Mouse (Mus musculus): ENCODE results near the gene 1810062G17Rik. TPM values are rescaled to one million over a fixed set of nuclear protein-coding genes. Genes with fewer than 3 reads are reported as not detected.

1810062G17Rik gene
- polyA plus RNA-seq, 1 experiment, result 0.46 TPM

DNA sequence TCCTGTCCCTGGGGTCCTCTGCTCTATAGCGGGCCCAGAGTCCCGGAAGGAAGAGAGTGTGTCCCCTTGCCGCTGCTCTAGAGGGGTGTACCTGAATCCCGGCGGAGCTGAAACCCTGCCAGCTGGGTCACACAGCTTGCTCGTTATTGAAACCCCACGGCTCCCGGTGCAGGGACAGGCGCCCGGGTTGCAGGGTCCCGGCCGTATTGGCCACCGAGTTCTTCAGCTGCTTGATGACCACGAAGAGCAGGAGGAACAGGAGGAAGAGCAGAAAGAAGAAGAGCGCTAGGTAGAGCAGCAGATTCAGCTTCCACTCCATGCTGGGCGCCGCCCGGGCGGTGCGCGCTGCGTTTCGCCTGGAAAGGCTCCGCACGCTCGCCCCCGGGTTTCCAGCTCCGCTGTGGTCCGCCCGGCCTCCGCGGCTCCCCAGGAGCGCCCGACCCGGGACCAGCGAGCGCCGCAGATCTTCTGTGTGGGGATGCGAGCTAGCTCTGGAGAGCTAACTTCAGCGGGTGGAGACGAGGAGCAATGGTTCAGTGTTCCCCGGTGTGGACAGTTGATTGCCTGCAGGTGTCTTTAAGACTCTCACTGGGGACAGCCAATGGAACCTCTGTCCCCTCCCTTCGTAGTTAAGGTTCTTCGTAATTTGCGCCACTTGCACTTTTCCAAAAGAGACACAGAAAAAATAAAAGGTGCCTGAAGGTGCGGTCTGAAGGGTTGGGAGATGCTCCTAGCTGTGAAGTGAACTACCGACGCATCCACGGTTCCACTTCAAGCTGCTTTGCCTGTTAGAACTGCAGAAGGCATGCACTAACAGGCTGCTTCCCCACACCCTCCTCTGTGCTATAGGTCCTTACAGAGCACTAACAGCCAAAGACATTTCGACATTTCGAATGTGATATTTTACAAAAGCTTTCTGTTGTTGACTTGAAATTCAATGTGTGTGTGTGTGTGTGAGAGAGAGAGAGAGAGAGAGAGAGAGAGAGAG, 45.6 kb downstream of the 1810062G17Rik start, which contains the start of gene Gm11549:
TSS of gene Gm11549 (minus strand) at position 741 of the 988 bp plus-strand sequence.
- H3K27me3 ChIP-seq (ENCODE audit: control insufficient read depth, insufficient read depth, insufficient read length), result peaks cover 16% of the 10 kb centered on the region

DNA sequence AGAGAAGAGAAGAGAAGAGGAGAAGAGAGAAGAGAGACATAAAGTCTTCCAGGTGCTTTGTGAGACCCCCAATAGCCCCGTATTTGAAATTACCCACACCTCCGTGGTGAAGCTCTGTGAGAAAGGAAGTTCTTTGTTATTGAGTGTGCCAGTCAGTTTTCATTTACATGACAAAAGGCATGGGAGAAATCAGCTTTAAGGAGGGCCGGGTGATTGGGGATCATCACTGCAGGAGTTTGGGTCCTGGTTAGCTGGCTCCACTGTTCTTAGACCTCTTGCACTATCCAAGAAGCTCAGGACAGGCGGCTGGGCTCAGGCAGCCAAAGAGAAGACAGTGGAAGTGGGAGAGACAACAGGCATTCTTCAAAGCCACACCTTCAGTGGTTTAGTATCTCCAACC, 46.4 kb downstream of the 1810062G17Rik start:
- Histone ChIP-seq H3K79me2 (ENCODE audit: control insufficient read depth, insufficient read depth) (no peaks in the 10 kb centered on the region), H3K4me3 (no peak overlapping the region), H3ac (ENCODE audit: control insufficient read depth, insufficient read length) (no peak overlapping the region), H3K4me2 (ENCODE audit: low read depth) (no peak overlapping the region), H3K27me3 (ENCODE audit: control insufficient read depth, insufficient read depth, insufficient read length) (peaks cover 16% of the 10 kb centered on the region), H3K36me3 (ENCODE audit: control insufficient read depth, insufficient read depth) (no peaks in the 10 kb centered on the region)
- TF ChIP-seq SRF (IDR thresholded peaks at IDR 0.05; ENCODE audit: control insufficient read depth, insufficient read length, low read depth) (no peak), MAX (IDR thresholded peaks at IDR 0.05; ENCODE audit: low read depth) (no peak), MYOD1 (IDR thresholded peaks at IDR 0.05; ENCODE audit: control insufficient read depth in 1 of 3, insufficient read length in 2 of 3, low read depth in 2 of 3) (no peak), TCF12 (IDR thresholded peaks at IDR 0.05; ENCODE audit: insufficient read depth, poor library complexity, severe bottlenecking) (no peak), E2F4 (IDR thresholded peaks at IDR 0.05; ENCODE audit: insufficient read depth) (no peak), POLR2A (IDR thresholded peaks at IDR 0.05; ENCODE audit: insufficient read length, low read depth) (no peak), POLR2AphosphoS2 (IDR thresholded peaks at IDR 0.05; ENCODE audit: insufficient read length, low read depth) (no peak)

More for the DNA sequence above, 45.6 kb downstream of the 1810062G17Rik start, which contains the start of gene Gm11549:
- no peak within 1 kb of the TSS for H3K4me2 ChIP-seq (ENCODE audit: low read depth)
- TF ChIP-seq SRF (IDR thresholded peaks at IDR 0.05; ENCODE audit: control insufficient read depth, insufficient read length, low read depth) (no peak), POLR2AphosphoS2 (IDR thresholded peaks at IDR 0.05; ENCODE audit: insufficient read length, low read depth) (no peak), TCF12 (IDR thresholded peaks at IDR 0.05; ENCODE audit: insufficient read depth, poor library complexity, severe bottlenecking) (no peak), MYOD1 (IDR thresholded peaks at IDR 0.05; ENCODE audit: control insufficient read depth in 1 of 3, insufficient read length in 2 of 3, low read depth in 2 of 3) (no peak), MYOG (IDR thresholded peaks at IDR 0.05; ENCODE audit: control insufficient read depth in 1 of 3, insufficient read depth in 1 of 3, insufficient read length in 2 of 3, low read depth in 2 of 3) (no peak), CEBPB (IDR thresholded peaks at IDR 0.05; ENCODE audit: insufficient read depth, poor library complexity, severe bottlenecking) (no peak), E2F4 (IDR thresholded peaks at IDR 0.05; ENCODE audit: insufficient read depth) (no peak), TCF3 (IDR thresholded peaks at IDR 0.05; ENCODE audit: insufficient read length, low read depth) (no peak), MAX (IDR thresholded peaks at IDR 0.05; ENCODE audit: low read depth) (no peak), POLR2A (IDR thresholded peaks at IDR 0.05; ENCODE audit: insufficient read length, low read depth) (no peak), REST (IDR thresholded peaks at IDR 0.05; ENCODE audit: insufficient read depth, insufficient read length) (no peak), USF1 (IDR thresholded peaks at IDR 0.05; ENCODE audit: low read depth) (no peak)
- no peaks in the 10 kb centered on the region for H3K36me3 ChIP-seq (ENCODE audit: control insufficient read depth, insufficient read depth)
- H3K4me3 ChIP-seq, result no peak within 1 kb of the TSS
- H3K79me2 ChIP-seq (ENCODE audit: control insufficient read depth, insufficient read depth), result no peaks in the 10 kb centered on the region
- H3ac ChIP-seq (ENCODE audit: control insufficient read depth, insufficient read length), result no peak within 1 kb of the TSS

DNA sequence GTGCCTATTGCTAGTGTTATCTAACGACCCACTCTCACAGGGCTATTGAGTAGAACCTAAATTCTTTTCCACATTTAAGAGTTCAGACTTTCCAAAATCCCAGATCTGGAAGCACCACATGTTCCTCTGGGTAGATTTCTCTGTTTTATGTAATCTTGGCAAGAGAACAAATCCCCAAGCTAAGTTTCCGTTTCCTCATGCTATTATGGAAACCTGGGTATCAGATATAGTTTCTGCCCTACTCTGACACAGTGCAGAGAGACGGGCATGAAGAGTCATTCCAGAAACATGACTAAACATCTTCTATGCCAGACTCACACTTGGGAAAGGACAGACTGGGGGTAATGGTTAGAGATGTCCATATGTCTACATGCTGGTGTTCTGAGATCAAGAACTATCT, 48.7 kb downstream of the 1810062G17Rik start:
- Histone ChIP-seq H3K79me2 (ENCODE audit: control insufficient read depth, insufficient read depth) (no peaks in the 10 kb centered on the region), H3K27me3 (ENCODE audit: control insufficient read depth, insufficient read depth, insufficient read length) (peaks cover 16% of the 10 kb centered on the region), H3K4me2 (ENCODE audit: low read depth) (no peak overlapping the region), H3ac (ENCODE audit: control insufficient read depth, insufficient read length) (no peak overlapping the region), H3K4me3 (no peak overlapping the region), H3K36me3 (ENCODE audit: control insufficient read depth, insufficient read depth) (no peaks in the 10 kb centered on the region)
- TF ChIP-seq CEBPB (IDR thresholded peaks at IDR 0.05; ENCODE audit: insufficient read depth, poor library complexity, severe bottlenecking) (no peak), MYOG (IDR thresholded peaks at IDR 0.05; ENCODE audit: control insufficient read depth in 1 of 3, insufficient read depth in 1 of 3, insufficient read length in 2 of 3, low read depth in 2 of 3) (no peak), MAX (IDR thresholded peaks at IDR 0.05; ENCODE audit: low read depth) (no peak), SRF (IDR thresholded peaks at IDR 0.05; ENCODE audit: control insufficient read depth, insufficient read length, low read depth) (no peak), POLR2A (IDR thresholded peaks at IDR 0.05; ENCODE audit: insufficient read length, low read depth) (no peak), REST (IDR thresholded peaks at IDR 0.05; ENCODE audit: insufficient read depth, insufficient read length) (no peak), USF1 (IDR thresholded peaks at IDR 0.05; ENCODE audit: low read depth) (no peak), TCF12 (IDR thresholded peaks at IDR 0.05; ENCODE audit: insufficient read depth, poor library complexity, severe bottlenecking) (no peak), TCF3 (IDR thresholded peaks at IDR 0.05; ENCODE audit: insufficient read length, low read depth) (no peak), POLR2AphosphoS2 (IDR thresholded peaks at IDR 0.05; ENCODE audit: insufficient read length, low read depth) (no peak), MYOD1 (IDR thresholded peaks at IDR 0.05; ENCODE audit: control insufficient read depth in 1 of 3, insufficient read length in 2 of 3, low read depth in 2 of 3) (no peak), E2F4 (IDR thresholded peaks at IDR 0.05; ENCODE audit: insufficient read depth) (no peak)

DNA sequence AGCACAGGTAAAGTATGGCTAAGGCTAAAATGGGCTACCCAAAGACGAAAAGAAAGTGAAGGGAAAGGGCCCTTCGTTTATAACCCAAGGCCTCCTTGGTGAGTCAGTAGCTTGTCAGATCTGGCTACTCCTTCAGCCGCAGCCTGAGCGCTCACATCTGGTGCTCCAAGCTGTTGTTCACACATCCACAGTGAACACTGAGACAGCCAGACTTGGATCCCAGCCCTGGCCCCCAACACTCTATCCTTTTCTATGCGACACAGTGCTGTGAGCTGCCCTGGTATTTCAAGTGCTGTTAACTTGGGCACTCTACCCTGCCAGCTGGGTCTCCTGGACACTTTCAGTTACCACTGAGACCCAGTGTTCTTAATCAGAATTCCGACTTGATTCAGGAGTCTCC, 54.6 kb downstream of the 1810062G17Rik start:
- Histone ChIP-seq H3ac (ENCODE audit: control insufficient read depth, insufficient read length) (no peak overlapping the region), H3K4me2 (ENCODE audit: low read depth) (no peak overlapping the region), H3K79me2 (ENCODE audit: control insufficient read depth, insufficient read depth) (no peaks in the 10 kb centered on the region), H3K27me3 (ENCODE audit: control insufficient read depth, insufficient read depth, insufficient read length) (no peaks in the 10 kb centered on the region), H3K4me3 (no peak overlapping the region), H3K36me3 (ENCODE audit: control insufficient read depth, insufficient read depth) (no peaks in the 10 kb centered on the region)
- TF ChIP-seq TCF12 (IDR thresholded peaks at IDR 0.05; ENCODE audit: insufficient read depth, poor library complexity, severe bottlenecking) (no peak), SRF (IDR thresholded peaks at IDR 0.05; ENCODE audit: control insufficient read depth, insufficient read length, low read depth) (no peak), E2F4 (IDR thresholded peaks at IDR 0.05; ENCODE audit: insufficient read depth) (no peak), TCF3 (IDR thresholded peaks at IDR 0.05; ENCODE audit: insufficient read length, low read depth) (no peak), POLR2AphosphoS2 (IDR thresholded peaks at IDR 0.05; ENCODE audit: insufficient read length, low read depth) (no peak), CEBPB (IDR thresholded peaks at IDR 0.05; ENCODE audit: insufficient read depth, poor library complexity, severe bottlenecking) (no peak), REST (IDR thresholded peaks at IDR 0.05; ENCODE audit: insufficient read depth, insufficient read length) (no peak), POLR2A (IDR thresholded peaks at IDR 0.05; ENCODE audit: insufficient read length, low read depth) (no peak), USF1 (IDR thresholded peaks at IDR 0.05; ENCODE audit: low read depth) (no peak), MAX (IDR thresholded peaks at IDR 0.05; ENCODE audit: low read depth) (no peak), MYOG (IDR thresholded peaks at IDR 0.05; ENCODE audit: control insufficient read depth in 1 of 3, insufficient read depth in 1 of 3, insufficient read length in 2 of 3, low read depth in 2 of 3) (no peak), MYOD1 (IDR thresholded peaks at IDR 0.05; ENCODE audit: control insufficient read depth in 1 of 3, insufficient read length in 2 of 3, low read depth in 2 of 3) (no peak)

Measured in myocyte (in vitro differentiated cells).